ENCODE assay signal across 8 mouse cellular contexts in the genomic region with DNA sequence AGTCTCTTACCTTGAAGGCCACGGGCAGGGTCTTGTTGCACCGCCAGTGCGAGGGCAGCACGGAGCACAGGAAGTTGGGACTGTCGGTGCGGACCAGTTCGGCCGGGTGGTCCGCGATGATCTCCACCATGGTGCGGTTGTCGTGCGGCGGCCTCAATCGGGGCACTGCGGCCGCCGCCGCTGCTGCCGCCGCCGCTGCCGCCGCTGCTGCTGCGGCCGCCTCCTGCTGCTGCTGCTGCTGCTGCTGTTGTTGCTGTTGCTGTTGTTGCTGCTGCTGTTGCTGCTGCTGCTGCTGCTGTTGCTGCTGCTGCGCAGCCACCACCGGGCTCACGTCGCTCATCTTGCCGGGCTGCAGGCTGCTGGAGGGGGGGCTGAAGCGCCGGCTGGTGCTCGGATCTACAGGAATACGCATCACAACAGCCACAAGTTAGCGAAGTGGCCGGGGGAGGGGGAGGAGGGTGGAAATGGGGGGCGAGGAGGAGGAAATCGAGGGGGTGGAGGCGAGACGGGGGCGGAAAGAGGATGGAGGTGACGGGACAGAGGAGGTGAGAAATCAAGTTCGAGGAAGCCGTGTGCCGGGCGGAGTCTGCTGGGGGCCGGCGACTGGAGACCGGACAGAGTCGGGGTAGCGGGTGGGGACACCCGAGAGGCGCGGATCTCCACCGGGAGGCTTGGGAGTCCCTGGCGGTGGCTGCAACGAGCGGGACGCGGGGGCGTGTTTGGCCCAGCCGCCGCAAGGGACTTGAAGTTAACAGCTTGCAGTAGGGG. TPM values are rescaled to one million over a fixed set of nuclear protein-coding genes. Genes with fewer than 3 reads are reported as not detected.
DNase-seq lines count a peak whose midpoint lies in the region; ATAC-seq and TF ChIP-seq lines count a peak whose summit lies in the region.

No protein-coding gene starts in this region.

- TF ChIP-seq CTCF in left cerebral cortex, adult 2 months (IDR thresholded peaks at IDR 0.05): no peak
- no peak for TF ChIP-seq CTCF in liver, postnatal 0 days (IDR thresholded peaks at IDR 0.05; ENCODE audit: low read depth)

- peak; percentile 10 for ATAC-seq in liver, postnatal 0 days
- peak; percentile 2; the same call in 1 of the 2 replicates for ATAC-seq in neural tube, embryonic 11.5 days (ENCODE audit: insufficient read depth, low FRiP score, low TSS enrichment)

- H3K9me3 ChIP-seq in liver, postnatal 0 days (ENCODE audit: low read length): no peaks in the 10 kb centered on the region
- H3K9me3 ChIP-seq in neural tube, embryonic 11.5 days (ENCODE audit: control insufficient read depth, low read length): no peaks in the 10 kb centered on the region

- WGBS in liver, postnatal 0 days (ENCODE audit: insufficient replicate concordance): under 1% methylated on average over 46 of the region's 64 CpGs
- under 1% methylated on average over 58 of the region's 64 CpGs for WGBS in neural tube, embryonic 11.5 days

- peaks cover 68% of the 10 kb centered on the region for H3K27me3 ChIP-seq in liver, postnatal 0 days (ENCODE audit: insufficient read depth, low read length)
- peaks cover 77% of the 10 kb centered on the region for H3K27me3 ChIP-seq in neural tube, embryonic 11.5 days (ENCODE audit: control insufficient read depth, insufficient read depth, low read length)

- peak overlapping the region; percentile 85 for H3K4me2 ChIP-seq in liver, postnatal 0 days (ENCODE audit: low read depth, low read length)
- peak overlapping the region; percentile 93 for H3K4me2 ChIP-seq in neural tube, embryonic 11.5 days (ENCODE audit: low read depth)

- DNase-seq in left cerebral cortex, adult 2 months (ENCODE audit: extremely low spot score in 1 of 2, low spot score in 2 of 2): peak; percentile 44 to 66
- DNase-seq in left cerebral cortex, adult 11 months (ENCODE audit: low spot score): no peak
- DNase-seq in gastrocnemius, postnatal 36 days: peak; percentile 15 to 33
- DNase-seq in kidney, adult 18-20 months: peak; percentile 30
- peak; percentile 47 for DNase-seq in liver, postnatal 0 days
- DNase-seq in neural tube, embryonic 11.5 days (ENCODE audit: low spot score): peak; percentile 53
- peak; percentile 56 for DNase-seq in thymus, postnatal 0 days (ENCODE audit: low spot score)

- H3K4me3 ChIP-seq in left cerebral cortex, adult 2 months: peak overlapping the region; percentile 86
- peak overlapping the region; percentile 91 for H3K4me3 ChIP-seq in brown adipose tissue, adult 24 weeks (ENCODE audit: insufficient read depth, low read depth, low read length)
- H3K4me3 ChIP-seq in liver, postnatal 0 days (ENCODE audit: low read depth, low read length): peak overlapping the region; percentile 67
- peak overlapping the region; percentile 56 for H3K4me3 ChIP-seq in neural tube, embryonic 11.5 days (ENCODE audit: low read depth, low read length)

- no peaks in the 10 kb centered on the region; the same call in 1 of the 2 replicates for H3K4me1 ChIP-seq in brown adipose tissue, adult 24 weeks (ENCODE audit: control insufficient read depth, insufficient read depth, insufficient read length, low read length)
- peaks cover 19% of the 10 kb centered on the region for H3K4me1 ChIP-seq in liver, postnatal 0 days (ENCODE audit: insufficient read depth)
- peaks cover 12% of the 10 kb centered on the region for H3K4me1 ChIP-seq in neural tube, embryonic 11.5 days (ENCODE audit: control insufficient read depth, insufficient read depth, low read length)

- intact Hi-C loops in left cerebral cortex, adult 2 months (cut with DNase I): loop anchor here (1.0 to 5.0 kb wide), 4 partner anchors 121 to 637 kb away; no protein-coding TSS in a partner anchor
- intact Hi-C loops in gastrocnemius, postnatal 36 days (cut with DNase I): loop anchor here (5.0 to 10.0 kb wide), 4 partner anchors 201 to 637 kb away; no protein-coding TSS in a partner anchor

- peak overlapping the region; percentile 41 for H3K9ac ChIP-seq in liver, postnatal 0 days (replicated peaks)
- H3K9ac ChIP-seq in neural tube, embryonic 11.5 days (ENCODE audit: low read length): peak overlapping the region; percentile 68

- no peaks in the 10 kb centered on the region for H3K36me3 ChIP-seq in liver, postnatal 0 days (replicated peaks; ENCODE audit: insufficient read depth, low read length)
- no peaks in the 10 kb centered on the region for H3K36me3 ChIP-seq in neural tube, embryonic 11.5 days (ENCODE audit: control insufficient read depth, insufficient read depth, low read length)

- TF ChIP-seq EP300 in liver, postnatal 0 days (IDR thresholded peaks at IDR 0.05; ENCODE audit: low read depth): no peak

- H3K27ac ChIP-seq in left cerebral cortex, adult 2 months: peak overlapping the region; percentile 91
- H3K27ac ChIP-seq in brown adipose tissue, adult 24 weeks (replicated peaks; ENCODE audit: low read depth, low read length): no peak overlapping the region
- H3K27ac ChIP-seq in liver, postnatal 0 days (ENCODE audit: low read depth): peak overlapping the region; percentile 29
- H3K27ac ChIP-seq in neural tube, embryonic 11.5 days (ENCODE audit: low read depth, low read length): no peak overlapping the region

RNA-seq across cellular contexts. Expression of a gene that starts 41.5 kb away (rescaled TPM):
- 10 to 100 TPM; 11.0 to 14.3 TPM for total RNA-seq in left cerebral cortex, adult 2 months (2021)
- polyA plus RNA-seq in brown adipose tissue, adult 24 weeks (2012; ENCODE audit: insufficient read depth, insufficient read length, missing spikeins): 20.0 and 24.0 TPM in 2 replicates
- 1 to 10 TPM; 7.1 to 9.4 TPM for total RNA-seq in gastrocnemius, postnatal 36 days (2021)
- polyA plus RNA-seq in liver, postnatal 0 days (2015; fragmentation: Nextera tagmentation; extraction: Ambion mirVana): 5.0 and 5.1 TPM in 2 replicates
- polyA plus RNA-seq in neural tube, embryonic 11.5 days (2014; fragmentation: Nextera tagmentation; extraction: Ambion mirVana): 23.4 and 23.8 TPM in 2 replicates
- polyA plus RNA-seq in thymus, postnatal 0 days (2015; fragmentation: Nextera tagmentation; extraction: Ambion mirVana): 17.3 and 22.2 TPM in 2 replicates

Comparison
In these comparisons a context has a peak if more than half of its experiments do, and no peak if none do; other contexts are left out.
1. H3K27ac ChIP-seq: peak in left cerebral cortex, adult 2 months (single experiment) and liver, postnatal 0 days (single experiment); none in brown adipose tissue, adult 24 weeks (single experiment) and neural tube, embryonic 11.5 days (single experiment).
2. Peak in every context shown above with its lines, with median percentiles within 50 percentile points of each other: H3K4me3 ChIP-seq.